Mouse (Mus musculus): Measurements from ENCODE around the gene Olfr263.

Gene Olfr263

GRCm38 (mm10) chr13:21170431-21171155 is 41.2 kb downstream of the Olfr263 start:
- DNase-seq = no peak

- no peak for DNase-seq
Observed at GRCm38 (mm10) chr13:21171156-21171530, 41.7 kb downstream of the Olfr263 start.

- DNase-seq = peak; percentile 19
Observed at GRCm38 (mm10) chr13:21171600-21172150, 42.2 kb downstream of the Olfr263 start.

- peak; percentile 58 for DNase-seq
Observed at GRCm38 (mm10) chr13:21172241-21173027, 43.0 kb downstream of the Olfr263 start.

GRCm38 (mm10) chr13:21173072-21173471 is 43.6 kb downstream of the Olfr263 start:
- peak; percentile 68 for DNase-seq

GRCm38 (mm10) chr13:21176733-21177132 is 47.3 kb downstream of the Olfr263 start:
- DNase-seq = no peak

GRCm38 (mm10) chr13:21177657-21178056 is 48.2 kb downstream of the Olfr263 start:
- no peak for DNase-seq

GRCm38 (mm10) chr13:21178364-21178763 is 48.9 kb downstream of the Olfr263 start:
- DNase-seq = no peak

GRCm38 (mm10) chr13:21179367-21179723 is 49.9 kb downstream of the Olfr263 start, which contains the start of gene Trim27:
Gene Trim27, plus strand, starts transcription at chr13:21179445.
- DNase-seq = no peak

GRCm38 (mm10) chr13:21179724-21180550 is 50.5 kb downstream of the Olfr263 start:
- peak; percentile 89 for DNase-seq

- peak; percentile 59 for DNase-seq
Observed at GRCm38 (mm10) chr13:21180551-21181530, 51.4 kb downstream of the Olfr263 start.

- no peak for DNase-seq
Observed at GRCm38 (mm10) chr13:21181996-21182395, 52.6 kb downstream of the Olfr263 start.

GRCm38 (mm10) chr13:21183066-21183465 is 53.6 kb downstream of the Olfr263 start:
- DNase-seq = no peak

GRCm38 (mm10) chr13:21183661-21184060 is 54.2 kb downstream of the Olfr263 start:
- no peak for DNase-seq

- no peak for DNase-seq
Observed at GRCm38 (mm10) chr13:21185521-21185920, 56.1 kb downstream of the Olfr263 start.

Measured in right cerebral cortex, postnatal 25 days (tissue).